Mouse (Mus musculus): Measurements from ENCODE around the gene Mras. TPM values are rescaled to one million over a fixed set of nuclear protein-coding genes. Genes with fewer than 3 reads are reported as not detected.

Gene Mras
- total RNA-seq, 4 experiments from 2014 or later: 3.7 to 8.8 (median 6.1) TPM

DNA sequence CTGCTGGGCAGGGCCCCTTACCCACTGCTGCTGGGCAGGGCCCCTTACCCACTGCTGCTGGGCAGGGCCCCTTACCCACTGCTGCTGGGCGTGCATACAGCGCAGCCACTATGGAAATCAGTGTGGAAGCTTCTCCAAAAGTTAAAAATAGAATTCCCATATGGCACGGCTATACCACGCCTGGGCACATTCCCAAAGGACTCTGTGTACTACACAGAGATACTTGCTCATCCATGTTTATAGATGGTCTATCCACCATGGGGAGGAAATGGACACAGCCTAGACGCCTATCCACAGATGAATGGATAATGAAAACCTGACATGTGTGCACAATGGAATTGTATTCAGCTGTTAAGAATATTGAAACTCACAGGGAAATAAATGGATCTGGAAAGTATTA lies 3.8 kb upstream of the Mras start:
- DNase-seq (ENCODE audit: low spot score): no peak

DNA sequence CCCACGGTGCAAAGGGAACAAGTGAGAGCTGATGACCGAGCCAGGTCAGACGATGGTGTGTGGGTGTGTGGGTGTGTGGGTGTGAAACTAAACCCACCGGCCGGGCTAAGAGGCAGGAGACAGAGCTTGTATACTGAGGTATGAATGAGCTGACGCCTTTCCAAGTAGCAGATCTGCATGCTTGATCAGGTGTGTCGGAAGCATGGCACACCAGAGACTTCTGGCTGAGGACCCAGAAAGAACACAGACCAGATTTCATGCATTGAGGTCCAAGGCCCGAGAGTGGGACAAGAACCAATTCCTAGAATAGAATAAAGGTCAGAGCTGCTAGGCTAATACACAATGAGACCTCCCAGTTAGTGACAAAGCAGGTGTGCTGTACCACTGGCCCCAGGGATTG lies 1.9 kb upstream of the Mras start:
- no peak for DNase-seq (ENCODE audit: low spot score)

DNA sequence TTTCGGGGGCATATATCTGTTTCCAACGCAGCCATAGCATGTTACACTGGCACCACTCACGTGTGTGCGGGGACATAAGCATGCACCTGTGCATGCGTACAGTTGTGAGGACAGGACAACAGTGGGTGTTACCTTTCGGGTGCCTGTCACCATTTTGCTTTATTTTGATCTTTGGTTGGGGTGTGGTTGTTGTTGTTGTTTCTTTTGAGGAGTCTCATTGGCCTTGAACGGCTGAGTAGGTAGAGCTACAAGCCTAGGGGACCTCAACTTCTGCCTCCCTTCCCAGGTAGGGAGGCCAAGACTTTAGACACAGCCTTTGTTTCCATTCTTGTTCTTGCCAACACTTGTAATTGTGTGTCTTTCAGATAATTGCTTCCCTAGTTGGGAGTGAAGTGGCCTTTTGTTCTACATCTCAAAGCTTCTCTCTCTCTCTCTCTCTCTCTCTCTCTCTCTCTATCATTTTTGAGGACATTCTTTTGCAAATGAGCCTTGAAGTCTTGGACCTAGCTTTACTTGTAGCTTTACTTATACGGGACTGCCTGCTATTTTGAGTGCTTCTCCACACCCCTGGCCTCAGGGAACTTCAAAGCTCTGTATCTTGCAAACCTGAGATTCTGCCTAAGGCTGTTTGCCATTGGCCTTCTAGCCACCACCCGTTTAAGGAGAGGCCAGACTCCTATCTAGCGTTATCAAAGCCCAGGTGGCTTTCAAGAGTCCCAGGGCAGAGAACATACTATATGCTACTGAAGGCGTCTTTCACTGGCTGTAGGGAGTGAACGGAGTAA lies 792 bp upstream of the Mras start:
- no peak for DNase-seq (ENCODE audit: low spot score)

DNA sequence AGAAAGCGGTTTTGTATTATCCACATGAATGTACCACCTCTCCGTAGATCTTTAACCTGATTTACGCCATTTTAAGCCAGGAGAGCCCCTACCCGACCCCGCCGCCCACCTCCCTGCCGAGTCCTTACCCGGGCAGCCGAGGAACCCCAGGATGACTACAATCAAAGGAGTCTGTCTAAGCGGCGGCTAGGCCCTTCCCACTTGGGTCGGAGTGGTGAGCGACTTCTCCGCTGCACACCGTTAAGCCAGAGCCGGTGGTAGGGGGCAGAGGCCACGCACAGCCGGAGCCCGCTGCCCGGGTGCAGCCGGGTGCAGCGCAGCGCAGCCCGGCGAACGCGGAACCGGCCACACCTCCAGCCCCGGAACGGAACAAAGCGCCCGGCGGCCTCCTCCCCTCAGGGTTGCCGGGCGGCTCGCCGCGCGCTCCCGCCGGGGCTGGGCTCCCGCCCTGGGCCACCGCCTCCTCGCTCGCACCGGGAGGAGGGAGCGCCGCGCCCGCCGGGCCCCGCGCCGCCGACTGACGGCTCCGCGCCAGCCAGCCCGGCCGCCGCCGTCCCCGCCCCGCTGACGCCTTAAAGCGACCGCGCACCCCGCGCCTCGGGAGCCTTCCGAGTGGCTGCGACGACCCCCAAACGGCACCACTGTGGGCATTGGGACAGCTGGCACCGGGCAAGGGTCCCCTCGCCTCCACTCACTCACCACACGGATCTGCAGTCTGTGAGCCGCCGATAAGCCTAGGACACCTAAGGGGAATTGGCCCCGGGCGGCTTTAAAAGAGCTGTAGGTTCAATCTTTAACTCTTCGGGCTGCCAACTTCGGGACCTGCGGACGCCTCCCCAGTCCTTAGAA lies 775 bp downstream of the Mras start:
- DNase-seq (ENCODE audit: low spot score): peak; percentile 71

DNA sequence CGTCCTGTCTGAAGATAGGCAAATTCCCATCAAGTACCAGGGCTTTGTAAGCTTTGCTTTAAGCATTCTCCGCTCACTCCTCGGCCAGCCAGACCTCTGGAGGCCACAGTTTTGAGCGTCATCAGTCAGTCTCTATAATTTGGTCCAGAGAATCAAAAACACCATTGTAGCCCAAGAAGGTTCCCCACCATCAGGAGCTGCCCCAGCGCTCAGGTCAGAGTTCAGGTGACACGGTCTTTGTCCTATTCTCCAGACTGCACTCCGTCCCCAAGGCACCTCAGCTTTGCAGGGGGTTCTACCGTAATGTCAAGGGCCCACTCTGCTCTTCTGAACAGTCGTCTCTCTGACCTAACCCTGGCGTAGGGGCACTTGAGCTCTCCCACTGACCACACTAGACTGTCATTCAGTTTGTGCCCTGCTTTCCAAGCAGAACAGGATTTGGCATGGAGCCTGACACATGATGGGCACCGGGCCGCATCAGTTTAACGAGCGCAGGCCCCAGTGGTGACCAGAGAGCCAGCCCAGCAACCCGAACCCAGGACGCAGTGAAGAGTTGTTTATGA lies 1.5 kb downstream of the Mras start:
- peak; percentile 21 for DNase-seq (ENCODE audit: low spot score)

DNA sequence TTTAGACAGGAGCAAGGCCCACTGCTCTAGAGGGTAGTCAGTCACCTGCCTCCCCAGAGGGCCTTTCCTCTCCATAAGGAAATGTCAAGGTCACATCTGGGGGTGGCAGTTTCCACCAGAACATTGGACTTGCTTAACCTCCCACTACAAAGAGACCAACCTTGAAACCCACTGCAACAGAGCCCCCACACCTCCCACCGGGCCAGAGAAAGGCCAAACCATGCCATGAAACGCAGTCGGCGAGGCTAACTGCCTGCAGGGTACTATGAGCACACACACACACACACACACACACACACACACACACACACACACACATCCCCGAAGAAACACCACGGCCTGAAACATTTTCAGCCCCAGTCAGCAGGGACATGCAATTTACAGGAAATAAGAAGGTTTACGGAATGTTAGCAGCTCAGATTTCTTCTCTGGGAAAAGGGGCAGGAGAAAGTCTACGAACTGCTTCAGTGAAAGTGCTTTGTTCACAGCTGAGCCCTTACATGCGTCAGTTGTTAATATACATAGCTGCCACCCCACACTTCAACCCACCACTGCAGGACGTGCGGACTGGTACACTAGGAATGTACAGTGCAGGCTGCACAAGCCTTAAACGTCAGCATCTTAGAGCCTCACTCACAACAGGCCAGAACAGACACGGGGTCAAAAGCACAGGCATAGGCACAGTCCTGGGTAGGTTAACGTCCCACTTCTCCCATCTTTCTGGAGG lies 2.1 kb downstream of the Mras start:
- DNase-seq (ENCODE audit: low spot score): no peak

DNA sequence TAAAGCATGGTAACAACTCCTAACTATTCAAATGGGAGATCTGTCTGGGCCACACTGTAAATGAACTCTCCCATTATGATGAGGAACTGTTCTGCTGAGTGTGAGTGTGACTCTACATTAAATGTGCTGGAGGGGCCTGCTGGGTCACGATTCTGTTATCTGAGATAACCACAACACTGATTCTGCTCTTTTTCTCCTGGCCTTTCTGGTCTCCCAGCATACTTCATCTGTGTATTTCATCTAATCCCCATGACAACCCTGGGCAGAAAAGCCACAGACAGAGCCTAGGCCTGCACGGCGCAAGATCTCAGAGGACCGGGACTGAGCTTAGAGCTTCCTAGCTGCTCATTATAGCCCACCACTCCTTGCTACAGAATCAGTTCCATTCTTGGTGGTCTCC lies 4.7 kb downstream of the Mras start:
- no peak for DNase-seq (ENCODE audit: low spot score)

DNA sequence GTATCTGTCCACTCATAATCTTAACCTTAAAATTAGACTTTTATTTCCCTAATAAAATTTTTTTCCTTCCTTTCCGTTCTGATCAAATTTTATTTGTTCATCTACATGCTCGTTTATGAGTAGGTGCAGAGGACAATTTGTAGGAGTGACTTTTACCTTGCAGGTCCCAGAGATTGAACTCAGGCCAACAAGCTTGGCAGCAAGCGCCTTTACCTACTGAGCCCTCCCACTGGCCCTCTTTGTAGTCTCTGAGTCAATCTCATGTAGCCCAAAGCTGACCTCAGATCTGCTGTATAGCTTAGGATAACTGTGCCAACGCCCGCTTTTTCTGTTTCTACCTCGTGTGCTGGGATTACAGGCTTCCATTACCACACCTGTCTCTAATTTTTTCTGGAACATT lies 5.2 kb downstream of the Mras start:
- no peak for DNase-seq (ENCODE audit: low spot score)

DNA sequence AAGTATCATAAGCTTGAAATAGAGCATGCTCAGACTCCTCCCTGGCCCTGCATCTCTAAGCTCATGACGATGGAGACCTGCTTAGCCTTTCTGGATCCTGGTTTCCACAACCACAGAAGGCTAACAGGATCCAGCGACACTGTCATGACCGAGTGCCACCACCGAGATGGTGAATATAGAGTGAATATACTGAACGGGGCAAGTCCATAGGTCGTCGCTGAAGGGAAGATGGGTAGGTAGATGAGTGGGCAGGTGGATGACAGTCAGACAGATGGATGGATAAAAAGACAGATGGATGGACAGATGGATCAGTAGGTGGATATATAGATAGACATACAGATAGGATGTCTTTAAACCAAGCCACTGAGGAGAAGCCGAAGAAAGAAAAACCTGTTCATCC lies 5.8 kb downstream of the Mras start:
- no peak for DNase-seq (ENCODE audit: low spot score)

DNA sequence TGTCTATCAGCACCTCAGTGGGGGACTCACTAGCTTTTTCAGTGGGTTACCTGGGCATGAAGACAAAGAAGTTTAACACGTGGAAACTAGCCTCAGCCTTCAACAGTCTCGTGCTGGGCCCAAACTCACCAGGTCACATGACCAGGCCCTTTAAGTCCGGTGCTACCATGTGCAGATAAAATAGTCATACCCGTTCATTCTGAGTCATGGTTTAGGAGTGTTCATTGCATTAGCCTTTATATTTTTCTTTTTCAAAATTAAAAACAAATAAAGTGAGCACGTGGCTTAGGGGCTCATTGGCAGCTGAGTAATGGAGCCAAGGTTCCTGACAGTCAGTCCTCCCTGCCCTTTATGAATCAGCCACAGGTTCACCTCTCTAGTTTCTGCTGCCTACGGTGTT lies 6.4 kb downstream of the Mras start:
- no peak for DNase-seq (ENCODE audit: low spot score)

DNA sequence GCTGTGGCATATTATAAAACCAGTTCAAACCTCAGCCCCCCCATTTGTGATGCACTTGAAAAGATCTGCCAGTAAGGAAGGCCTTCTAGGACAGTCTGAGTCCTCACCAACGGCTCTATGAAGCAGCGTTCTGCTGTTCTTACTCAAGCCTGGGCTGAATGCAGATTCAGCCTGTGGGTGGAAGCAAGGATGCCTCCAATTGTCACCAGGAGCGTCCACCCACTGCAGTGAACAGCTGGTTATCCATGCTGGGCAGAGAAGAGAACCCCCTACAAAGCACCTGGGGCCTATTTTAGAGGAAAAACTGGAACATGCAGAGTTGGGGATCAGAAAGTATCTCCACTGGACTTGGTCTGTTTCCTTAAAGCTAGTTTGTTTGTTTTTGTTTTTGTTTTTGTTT lies 7.3 kb downstream of the Mras start:
- DNase-seq (ENCODE audit: low spot score): no peak

DNA sequence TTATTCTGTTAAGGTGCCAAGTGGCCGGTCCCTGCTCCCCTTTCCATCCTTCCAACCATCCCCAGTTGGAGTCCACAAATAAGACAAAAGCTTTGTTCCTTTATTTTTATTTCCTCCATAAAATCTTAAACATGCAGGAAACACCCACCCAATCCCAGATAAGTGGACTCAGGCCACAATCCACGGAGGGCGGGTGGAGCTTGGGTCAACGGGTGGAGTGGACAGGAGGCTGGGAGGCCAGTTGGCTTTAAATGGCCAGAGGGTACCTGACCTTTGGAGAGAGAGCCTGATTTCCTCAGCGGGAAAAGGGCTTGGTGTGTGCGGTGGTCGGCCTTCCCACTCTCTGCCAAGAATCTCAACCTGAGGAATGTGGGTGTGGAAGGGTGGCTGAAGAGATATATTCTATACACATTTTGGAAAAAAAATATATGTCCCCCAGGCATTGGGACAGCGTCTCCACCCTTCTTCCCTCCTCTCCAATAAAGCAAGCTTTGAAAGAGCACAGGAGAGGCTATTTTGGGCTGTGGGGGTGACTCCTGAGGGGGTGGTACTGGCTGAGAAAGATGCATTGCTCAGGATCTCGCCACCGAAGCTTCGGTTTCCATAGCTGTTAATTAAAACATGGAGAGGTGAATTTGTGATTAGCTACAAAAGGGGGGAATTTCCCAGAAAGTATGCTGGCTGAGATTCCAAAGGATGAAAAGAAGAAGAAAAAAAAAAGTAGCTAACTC lies 8.4 kb downstream of the Mras start:
- DNase-seq (ENCODE audit: low spot score): no peak

DNA sequence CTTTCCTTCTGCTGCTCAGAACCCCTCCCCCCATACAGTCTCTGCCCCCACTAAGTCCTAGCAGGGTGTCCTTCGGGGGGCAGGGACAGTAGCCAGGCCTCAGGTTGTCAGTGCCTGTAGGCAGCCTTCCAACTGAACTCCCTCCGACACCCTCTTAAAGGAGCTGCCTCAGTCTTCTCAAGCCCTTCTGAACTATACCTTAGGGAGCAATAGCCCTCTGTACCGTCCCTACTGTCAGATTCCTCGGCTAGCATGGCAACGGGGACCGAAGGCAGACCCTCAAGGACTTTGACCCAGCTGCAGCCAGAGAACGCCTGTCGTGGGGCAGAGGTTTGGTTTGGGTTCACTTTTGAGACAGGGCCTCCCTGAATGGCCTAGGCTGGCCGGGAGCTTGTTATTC lies 11.9 kb downstream of the Mras start:
- DNase-seq (ENCODE audit: low spot score): no peak

DNA sequence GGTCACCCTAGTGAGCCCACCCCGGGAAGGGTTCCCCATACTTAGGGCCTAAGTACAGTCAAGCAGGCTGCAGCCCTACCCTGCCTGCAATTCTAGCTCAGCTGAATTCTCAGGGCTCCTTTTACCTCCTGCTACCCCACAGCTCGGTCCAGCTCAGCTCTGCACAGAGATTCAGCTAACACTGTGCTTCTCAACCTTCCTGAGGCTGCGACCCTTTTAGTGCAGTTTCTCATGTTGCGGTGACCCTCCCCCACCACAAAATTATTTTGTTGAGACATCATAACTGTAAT lies 12.7 kb downstream of the Mras start:
- no peak for DNase-seq (ENCODE audit: low spot score)

DNA sequence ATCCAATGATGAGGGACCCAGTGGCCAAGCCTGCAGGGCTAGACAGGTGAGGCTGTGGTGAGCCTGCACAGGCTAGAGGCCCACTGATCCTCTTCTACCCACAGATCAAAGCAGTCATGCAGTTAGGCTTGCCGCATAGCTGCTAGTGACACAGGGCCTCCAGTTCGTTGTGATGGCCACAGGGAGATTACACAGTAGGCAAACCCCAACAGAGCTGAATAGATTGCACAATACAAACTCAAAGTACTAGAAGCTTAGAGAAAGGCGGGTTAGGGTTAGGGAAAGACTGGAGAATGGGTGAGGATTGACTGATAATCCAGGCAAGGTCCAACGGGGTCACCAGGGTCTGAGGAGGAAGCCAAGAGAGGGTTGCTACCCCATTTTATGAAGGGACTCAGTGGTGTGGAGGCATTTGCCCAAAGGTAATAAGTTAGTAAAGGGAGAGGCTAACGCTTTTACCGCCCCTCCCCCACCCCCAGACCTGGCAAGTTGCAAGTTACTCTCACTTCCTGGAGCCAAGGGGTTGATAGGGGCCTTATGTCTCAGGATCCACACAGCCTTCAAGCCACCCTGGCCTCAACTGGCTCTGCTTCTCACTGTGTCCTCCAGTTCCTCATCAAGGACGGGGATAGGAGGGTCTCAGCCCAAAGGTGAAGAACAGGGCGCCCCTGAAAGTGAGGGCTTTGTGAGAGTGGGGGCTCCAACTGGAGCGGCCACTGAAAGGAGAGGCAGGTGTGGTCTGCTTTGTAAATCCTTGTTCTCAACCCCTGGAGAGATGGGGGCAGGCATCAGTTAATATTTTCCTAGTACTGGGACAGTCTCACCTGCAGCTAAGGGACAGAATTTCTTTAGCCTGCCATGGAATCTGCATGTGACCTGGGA lies 13.2 kb downstream of the Mras start:
- no peak for DNase-seq (ENCODE audit: low spot score)

DNA sequence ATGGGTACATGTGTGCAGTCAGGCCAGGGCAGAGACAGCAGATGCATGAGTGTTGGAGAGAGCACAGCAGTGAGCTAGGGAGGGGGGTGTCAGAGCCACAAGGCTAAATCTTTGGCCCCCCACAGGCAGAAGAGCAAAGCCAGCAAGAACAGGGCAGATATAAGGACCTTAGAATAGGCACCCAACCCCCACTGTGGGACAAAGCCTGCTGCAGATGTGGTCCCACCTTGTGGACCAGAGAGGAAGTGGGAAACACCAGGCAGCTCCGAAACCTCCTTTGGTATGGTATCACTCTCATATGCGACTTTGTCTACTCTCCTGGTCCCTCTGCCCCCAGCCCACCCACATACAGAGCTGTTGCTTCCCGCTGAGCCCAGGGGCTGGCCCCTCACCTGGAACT lies 15.3 kb downstream of the Mras start:
- no peak for DNase-seq (ENCODE audit: low spot score)

DNA sequence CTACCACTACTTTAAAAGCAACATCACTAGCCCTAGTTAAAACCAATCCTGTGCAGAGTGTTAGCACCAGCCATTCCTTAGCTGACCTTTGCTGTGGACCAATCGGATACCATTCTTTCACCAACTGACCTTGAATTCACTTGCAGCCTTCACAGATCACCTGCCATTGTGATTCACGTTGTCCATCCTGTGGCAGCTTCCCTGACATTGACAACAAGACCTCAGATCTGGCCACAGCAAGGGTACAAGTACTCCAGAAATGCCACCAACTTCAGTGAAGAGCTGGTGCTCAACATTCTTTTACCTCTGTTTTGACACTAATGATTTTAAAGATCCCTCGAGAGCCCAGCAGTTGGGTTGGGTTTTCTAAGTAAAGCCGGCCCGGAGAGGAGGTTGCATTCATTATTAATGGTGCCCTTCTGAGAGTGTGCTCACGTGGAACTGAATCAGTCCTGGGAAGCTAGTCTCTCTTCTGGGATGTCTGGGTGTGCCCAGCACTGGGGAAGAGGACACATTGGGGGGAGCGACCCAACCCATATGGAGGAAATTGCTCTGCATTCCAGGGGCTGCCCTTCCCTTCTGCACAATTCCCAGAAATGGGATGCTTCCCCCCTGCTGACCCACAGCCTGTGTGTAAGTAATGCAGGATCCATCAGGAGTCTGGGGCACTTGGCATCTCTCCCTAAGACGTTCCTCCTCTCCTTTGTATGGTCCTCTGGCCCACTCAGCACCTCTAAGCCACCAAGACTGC lies 17.1 kb downstream of the Mras start:
- DNase-seq (ENCODE audit: low spot score): no peak

DNA sequence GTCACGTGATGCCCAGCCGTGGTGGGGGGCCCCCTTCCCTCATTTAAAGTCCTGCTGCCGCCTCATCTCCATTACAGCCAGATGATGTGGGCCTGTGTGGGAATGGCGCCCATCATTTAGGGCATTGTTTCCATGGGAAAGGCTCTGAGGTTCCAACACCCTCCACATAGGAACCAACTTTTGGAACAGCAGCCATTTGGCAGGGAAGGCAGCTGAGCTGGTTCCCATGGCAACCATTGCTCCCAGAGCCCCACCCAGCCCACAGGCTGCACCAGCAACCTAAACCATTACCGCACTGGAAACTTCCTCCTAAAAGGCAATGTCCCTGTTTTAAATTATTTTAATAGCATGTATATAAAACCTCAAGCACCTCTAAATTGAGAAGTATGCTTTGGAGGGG lies 18.8 kb downstream of the Mras start:
- no peak for DNase-seq (ENCODE audit: low spot score)

DNA sequence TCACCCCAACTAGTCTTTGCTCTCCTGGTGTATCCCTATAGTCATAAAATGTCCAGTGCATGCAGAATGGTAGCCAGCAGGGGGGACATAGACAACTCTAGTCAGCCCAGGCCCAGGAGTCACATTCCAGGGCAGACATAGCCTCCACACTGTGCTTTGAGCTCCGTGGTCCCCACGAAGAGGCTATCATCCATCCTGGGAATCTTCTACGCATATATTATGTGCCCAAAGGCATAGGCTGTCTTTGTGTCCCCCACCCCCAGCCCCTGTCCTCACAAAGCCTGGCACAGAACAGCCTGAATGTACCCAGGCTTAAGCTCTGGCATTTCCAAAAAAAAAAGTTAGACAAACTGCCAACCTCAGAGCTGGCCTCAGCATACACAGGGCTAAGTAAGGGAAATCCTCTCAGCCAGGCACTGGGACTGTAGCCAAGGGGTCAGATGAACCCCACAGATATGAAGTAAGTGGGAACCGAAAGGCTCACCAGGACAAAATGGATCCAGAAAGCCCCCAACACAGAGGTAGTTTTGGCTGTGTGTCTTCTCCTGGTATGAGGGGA lies 19.8 kb downstream of the Mras start:
- no peak for DNase-seq (ENCODE audit: low spot score)

DNA sequence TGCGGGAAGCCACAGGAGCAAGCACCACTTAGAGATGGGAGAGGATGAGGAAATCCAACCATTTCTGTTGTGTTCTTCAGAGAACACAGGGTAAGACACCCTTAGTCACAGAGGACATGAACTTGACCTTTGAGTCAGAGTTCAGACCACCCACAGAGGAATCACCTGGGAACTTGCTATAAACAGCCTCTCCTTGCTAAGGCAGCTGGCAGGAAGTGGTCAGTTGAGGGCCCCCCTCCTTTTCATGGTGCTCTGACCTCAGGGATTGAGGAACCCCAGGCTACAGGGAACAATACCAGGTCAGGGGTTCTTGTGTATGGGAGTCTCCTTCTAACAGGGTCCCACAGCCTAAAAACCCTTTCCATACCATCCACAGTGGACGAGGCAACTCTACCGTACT lies 20.4 kb downstream of the Mras start:
- DNase-seq (ENCODE audit: low spot score): no peak

All from heart, adult 8-10 months (tissue).